Mouse (Mus musculus) spleen, adult 2 months (tissue): ENCODE measurements around the gene Sec16a.

Experiments
- CTCF ChIP-seq: fragments of 200-500 bp; IDR thresholded peaks from 2 replicates; pipeline ENCODE4 v1.5.1; 2011; ENCODE audit warnings: mild to moderate bottlenecking, inconsistent platforms; ENCODE audit not compliant: insufficient read depth, insufficient read length, insufficient replicate concordance; ENCODE audit errors: extremely low read depth
- POLR2A ChIP-seq: fragments of 200-500 bp; IDR thresholded peaks from 2 replicates; pipeline ENCODE4 v1.6.1; 2011; ENCODE audit warnings: low read depth, low read length, inconsistent platforms

- TF ChIP-seq POLR2A = no peak
- no peak for TF ChIP-seq CTCF
Observed at GRCm38 (mm10) chr2:26409362-26409761, 35.7 kb downstream of the Sec16a start.
